Mouse (Mus musculus) intestine, embryonic 14.5 days (tissue): ENCODE measurements around the gene Nup62. TPM values are rescaled to one million over a fixed set of nuclear protein-coding genes. Genes with fewer than 3 reads are reported as not detected.
A peak's percentile ranks its signal among the peaks of the same experiment; 100 is the strongest.

Source experiments
- ATAC-seq: fragments of 200-750 bp; cut with Nextera tagmentation; replicated peaks from 2 replicates; pipeline ENCODE4 v1.8.0; 2017; ENCODE audit warnings: low read depth, moderate number of reproducible peaks, moderate TSS enrichment, moderate library complexity; ENCODE audit not compliant: low FRiP score, low TSS enrichment
- DNase-seq: peaks from one replicate; pipeline ENCODE4 v3.0.0-alpha.2; 2018; ENCODE audit warnings: low spot score
- H3K27ac ChIP-seq: fragments of 300-500 bp; sonication (generic); 2 replicates; pipeline ENCODE4 v1.5.1; 2014; ENCODE audit warnings: low read depth, mild to moderate bottlenecking, control low read depth
- H3K27me3 ChIP-seq: fragments of 300-500 bp; sonication (generic); replicated peaks from 2 replicates; pipeline ENCODE4 v1.6.1; 2014; ENCODE audit warnings: low read length, control low read depth; ENCODE audit not compliant: control insufficient read depth, insufficient read depth
- H3K36me3 ChIP-seq: fragments of 300-500 bp; sonication (generic); 2 replicates; pipeline ENCODE4 v1.6.1; 2014; ENCODE audit warnings: low read length, control low read depth; ENCODE audit not compliant: control insufficient read depth, insufficient read depth
- H3K4me1 ChIP-seq: fragments of 300-500 bp; sonication (generic); replicated peaks from 2 replicates; pipeline ENCODE4 v1.6.1; 2014; ENCODE audit warnings: low read length, control low read depth, mixed read lengths; ENCODE audit not compliant: control insufficient read depth, insufficient read depth
- H3K4me2 ChIP-seq: fragments of 300-500 bp; sonication (generic); 2 replicates; pipeline ENCODE4 v1.6.1; 2014; ENCODE audit warnings: low read length
- H3K4me3 ChIP-seq: fragments of 300-500 bp; sonication (generic); 2 replicates; pipeline ENCODE4 v1.5.1; 2014; ENCODE audit warnings: low read depth, low read length, control low read depth, mixed read lengths
- H3K9ac ChIP-seq: fragments of 300-500 bp; sonication (generic); 2 replicates; pipeline ENCODE4 v1.6.1; 2014; ENCODE audit warnings: mild to moderate bottlenecking, low read length
- H3K9me3 ChIP-seq: fragments of 300-500 bp; sonication (generic); 2 replicates; pipeline ENCODE4 v1.6.1; 2016; ENCODE audit warnings: low read length, control low read depth; ENCODE audit not compliant: control insufficient read depth
- WGBS: fragments of 180-500 bp; shearing (Covaris S2); extraction: QIAGEN DNeasy Blood & Tissue Kit; methylation state at CpG from one replicate; pipeline ENCODE4 v1.1.7; 2014; 5-methylcytosine and 5-hydroxymethylcytosine counted together
- polyA plus RNA-seq: library from polyadenylated mRNA; unstranded; fragments of >200 nt; fragmentation: Nextera tagmentation; extraction: Ambion mirVana; gene quantifications from 2 replicates; pipeline ENCODE4 v1.2.1, GENCODE M21; 2014

The Nup62 gene
- polyA plus RNA-seq, 1 experiment from 2014 or later, result 65.8 TPM

DNA sequence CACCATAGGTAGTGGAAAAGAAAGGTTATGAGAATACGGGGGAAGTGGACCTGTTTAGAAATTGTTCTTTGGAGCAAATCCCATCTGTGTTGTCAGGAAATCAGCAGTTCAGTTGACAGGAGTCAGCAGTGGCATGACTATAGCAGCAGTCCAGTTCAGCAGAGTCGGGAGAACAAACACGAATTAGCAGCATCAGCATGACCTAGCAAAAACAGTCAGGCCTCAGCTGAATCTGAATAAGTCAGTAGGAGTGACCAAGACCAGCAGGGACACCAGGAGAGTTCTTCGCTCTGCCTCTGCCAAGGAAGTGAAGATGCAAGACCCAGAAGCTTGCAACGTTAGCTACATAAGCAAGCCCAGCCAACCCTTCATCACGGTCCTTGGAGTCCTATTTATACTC is 23.1 kb upstream of the Nup62 start:
- no peak overlapping the region for H3K4me2 ChIP-seq
- H3K9ac ChIP-seq, result no peak overlapping the region
- ATAC-seq (no peak), DNase-seq (peak; percentile 20)
- H3K36me3 ChIP-seq, result no peaks in the 10 kb centered on the region
- no peaks in the 10 kb centered on the region for H3K27me3 ChIP-seq
- no peak overlapping the region for H3K4me3 ChIP-seq
- no peak overlapping the region for H3K27ac ChIP-seq
- H3K4me1 ChIP-seq, result no peaks in the 10 kb centered on the region
- no peaks in the 10 kb centered on the region for H3K9me3 ChIP-seq
- 85% methylated on average over 6 of the region's 6 CpGs for WGBS

DNA sequence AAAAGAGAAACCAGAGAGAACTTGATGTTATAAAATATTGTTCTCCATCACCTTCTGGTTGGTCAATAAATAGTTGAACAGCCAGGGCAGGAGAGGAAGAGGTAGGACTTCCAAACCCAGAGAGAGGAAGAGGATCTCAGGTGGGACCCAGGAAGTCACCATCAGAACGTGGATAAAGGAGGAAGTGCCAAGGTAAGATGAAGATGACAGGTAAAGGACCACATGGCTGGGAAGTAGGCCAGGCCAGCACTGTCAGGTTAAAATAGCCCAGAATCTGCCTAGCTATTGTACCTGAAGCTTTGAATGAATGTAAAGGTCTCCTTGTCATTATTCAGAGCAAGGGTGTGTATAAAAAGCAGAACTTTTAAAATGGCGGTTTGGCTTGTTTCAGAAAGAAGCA is 7.0 kb upstream of the Nup62 start:
- Histone ChIP-seq H3K4me2 (no peak overlapping the region), H3K27me3 (no peaks in the 10 kb centered on the region), H3K9ac (no peak overlapping the region), H3K9me3 (no peaks in the 10 kb centered on the region), H3K36me3 (peaks cover 11% of the 10 kb centered on the region; the same call in 1 of the 2 replicates), H3K4me1 (no peaks in the 10 kb centered on the region), H3K27ac (no peak overlapping the region), H3K4me3 (no peak overlapping the region)
- DNase-seq (peak; percentile 2), ATAC-seq (no peak)
- 87% methylated on average over 2 of the region's 2 CpGs for WGBS

GRCm38 (mm10) chr7:44809466-44809865 is 6.4 kb upstream of the Nup62 start:
- no peak overlapping the region for H3K4me3 ChIP-seq
- no peaks in the 10 kb centered on the region for H3K4me1 ChIP-seq
- ATAC-seq (no peak), DNase-seq (peak; percentile 46)
- H3K27me3 ChIP-seq, result no peaks in the 10 kb centered on the region
- no peaks in the 10 kb centered on the region for H3K9me3 ChIP-seq
- 86% methylated on average over 3 of the region's 3 CpGs for WGBS
- H3K4me2 ChIP-seq, result no peak overlapping the region
- no peak overlapping the region for H3K9ac ChIP-seq
- H3K27ac ChIP-seq, result no peak overlapping the region
- H3K36me3 ChIP-seq, result peaks cover 14% of the 10 kb centered on the region; the same call in 1 of the 2 replicates

DNA sequence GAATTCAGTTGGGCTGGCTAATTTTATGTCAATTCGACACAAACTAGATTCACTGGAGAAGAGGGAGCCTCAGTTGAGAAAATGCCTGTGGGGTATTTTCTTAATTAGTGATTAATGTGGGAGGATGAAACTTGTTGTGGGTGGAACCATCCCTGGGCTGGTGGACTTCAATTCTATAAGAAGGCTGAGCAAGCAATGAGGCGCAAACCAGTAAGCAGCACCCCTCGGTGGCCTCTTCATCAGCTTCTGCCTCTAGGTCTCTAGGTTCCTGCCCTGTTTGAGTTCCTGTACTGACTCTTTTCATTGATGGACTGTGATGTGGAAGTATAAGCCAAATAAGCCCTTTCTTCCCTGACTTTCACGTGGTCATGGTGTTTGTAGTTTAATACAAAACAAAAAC is 5.5 kb upstream of the Nup62 start:
- Histone ChIP-seq H3K9ac (no peak overlapping the region), H3K27ac (no peak overlapping the region), H3K9me3 (no peaks in the 10 kb centered on the region), H3K4me1 (peaks cover 3% of the 10 kb centered on the region; the same call in 1 of the 2 replicates), H3K36me3 (peaks cover 14% of the 10 kb centered on the region; the same call in 1 of the 2 replicates), H3K4me2 (no peak overlapping the region), H3K27me3 (no peaks in the 10 kb centered on the region), H3K4me3 (no peak overlapping the region)
- DNase-seq, result peak; percentile 10
- WGBS, result 82% methylated on average over 4 of the region's 4 CpGs
- no peak for ATAC-seq

GRCm38 (mm10) chr7:44810819-44811557 is 4.9 kb upstream of the Nup62 start:
- Histone ChIP-seq H3K4me1 (peaks cover 3% of the 10 kb centered on the region; the same call in 1 of the 2 replicates), H3K4me2 (no peak overlapping the region), H3K36me3 (peaks cover 14% of the 10 kb centered on the region; the same call in 1 of the 2 replicates), H3K27ac (no peak overlapping the region), H3K9me3 (no peaks in the 10 kb centered on the region), H3K4me3 (no peak overlapping the region), H3K27me3 (no peaks in the 10 kb centered on the region), H3K9ac (no peak overlapping the region)
- DNase-seq (peak; percentile 9), ATAC-seq (no peak)
- 85% methylated on average over 7 of the region's 7 CpGs for WGBS

DNA sequence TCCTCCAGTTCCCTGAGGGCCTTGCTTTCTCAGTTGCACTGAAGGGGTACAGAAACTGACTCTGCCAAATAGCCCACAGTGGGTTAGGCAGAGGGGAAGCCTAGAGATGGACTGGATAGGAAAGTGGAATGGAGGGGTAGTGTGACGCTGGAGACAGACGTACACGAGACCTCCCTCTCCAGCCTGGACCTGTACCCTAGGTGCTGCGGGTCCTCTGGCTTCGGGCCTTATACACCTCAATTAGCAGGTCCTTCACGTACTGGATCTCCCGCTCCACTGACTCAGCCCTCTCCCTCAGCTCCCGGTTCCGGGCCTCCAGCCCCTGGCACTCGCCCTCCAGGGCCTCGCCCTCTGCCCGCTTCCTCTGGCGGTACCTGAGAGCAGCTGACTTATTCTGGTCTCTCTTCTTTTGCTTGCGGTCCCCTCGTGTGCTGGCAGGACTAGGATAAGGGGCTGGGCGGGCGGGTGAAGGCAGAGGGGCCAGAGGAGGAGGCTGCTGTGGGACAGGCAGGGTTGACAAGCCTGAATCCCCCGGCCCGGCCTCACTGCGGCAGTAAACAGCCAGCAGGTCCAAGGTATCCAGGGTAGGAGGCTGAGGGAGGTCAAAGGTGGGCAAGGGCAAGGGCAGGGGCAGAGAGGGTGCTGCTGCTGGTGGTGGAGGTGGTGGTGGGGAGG is 3.1 kb upstream of the Nup62 start:
- Histone ChIP-seq H3K4me2 (no peak overlapping the region), H3K9ac (no peak overlapping the region), H3K36me3 (peaks cover 14% of the 10 kb centered on the region; the same call in 1 of the 2 replicates), H3K27me3 (no peaks in the 10 kb centered on the region), H3K4me3 (no peak overlapping the region), H3K9me3 (no peaks in the 10 kb centered on the region), H3K4me1 (peaks cover 9% of the 10 kb centered on the region), H3K27ac (no peak overlapping the region)
- DNase-seq (peak; percentile 39), ATAC-seq (no peak)
- 93% methylated on average over 20 of the region's 20 CpGs for WGBS

DNA sequence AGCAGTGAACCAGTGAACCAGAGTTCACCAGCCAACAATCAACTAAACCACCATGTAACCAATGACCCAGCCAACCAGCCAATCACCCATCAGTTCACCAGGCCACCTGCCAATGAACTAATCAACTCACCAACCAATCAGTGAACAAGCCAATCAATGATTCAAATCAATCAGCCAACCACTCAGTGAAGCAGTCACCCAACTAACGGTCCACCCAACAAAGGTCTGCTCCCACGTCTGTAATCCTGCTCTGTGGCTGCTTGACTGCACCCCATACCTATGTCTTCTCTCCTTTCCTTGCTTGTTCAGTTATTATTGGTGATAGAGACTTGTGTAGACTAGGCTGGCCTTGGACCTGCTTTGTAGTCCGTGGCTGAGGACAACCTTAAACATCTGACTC is 1.9 kb upstream of the Nup62 start:
- H3K4me2 ChIP-seq, result no peak overlapping the region
- WGBS, result 93% methylated on average over 3 of the region's 3 CpGs
- H3K36me3 ChIP-seq, result peaks cover 14% of the 10 kb centered on the region; the same call in 1 of the 2 replicates
- peaks cover 19% of the 10 kb centered on the region for H3K4me1 ChIP-seq
- no peaks in the 10 kb centered on the region for H3K27me3 ChIP-seq
- no peak overlapping the region for H3K9ac ChIP-seq
- peak; percentile 16 for DNase-seq
- H3K4me3 ChIP-seq, result no peak overlapping the region
- H3K9me3 ChIP-seq, result no peaks in the 10 kb centered on the region
- no peak for ATAC-seq
- no peak overlapping the region for H3K27ac ChIP-seq

DNA sequence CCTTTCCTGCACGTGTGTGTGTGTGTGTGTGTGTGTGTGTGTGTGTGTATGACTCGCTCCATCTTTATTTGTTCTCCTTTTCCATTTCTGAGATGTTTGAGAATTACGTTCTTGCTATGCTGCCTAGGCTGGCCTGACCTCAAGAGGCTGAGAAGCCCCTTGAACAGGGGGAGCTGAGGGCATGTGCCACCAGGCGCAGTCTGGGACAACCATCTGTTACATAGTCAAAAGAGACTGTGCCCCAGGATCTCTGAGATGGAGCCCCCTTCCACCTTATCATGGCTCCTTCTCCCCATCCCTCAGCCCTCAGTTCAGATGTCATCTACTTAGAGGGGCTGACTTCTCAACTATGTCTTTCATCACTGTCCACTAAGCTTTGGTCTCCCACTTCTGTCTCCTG is 1.5 kb upstream of the Nup62 start:
- H3K4me3 ChIP-seq, result no peak overlapping the region
- DNase-seq, result no peak
- ATAC-seq, result no peak

More for the DNA sequence above, 1.5 kb upstream of the Nup62 start:
- no peaks in the 10 kb centered on the region for H3K9me3 ChIP-seq
- H3K4me1 ChIP-seq, result peaks cover 22% of the 10 kb centered on the region
- H3K36me3 ChIP-seq, result peaks cover 14% of the 10 kb centered on the region; the same call in 1 of the 2 replicates
- no peaks in the 10 kb centered on the region for H3K27me3 ChIP-seq
- no peak overlapping the region for H3K27ac ChIP-seq
- 85% methylated on average over 4 of the region's 4 CpGs for WGBS
- H3K9ac ChIP-seq, result no peak overlapping the region
- H3K4me2 ChIP-seq, result no peak overlapping the region
